Mouse (Mus musculus) gastrocnemius, postnatal 10 days (tissue): ENCODE results near the gene Sh2d1a. TPM values are rescaled to one million over a fixed set of nuclear protein-coding genes. Genes with fewer than 3 reads are reported as not detected.

Source experiments
- DNase-seq: peaks from one replicate; pipeline ENCODE4 v3.0.0; 2021; ENCODE audit warnings: mixed read lengths
- long read RNA-seq, 2 experiments: library from polyadenylated mRNA; stranded (forward); transcript quantifications; one replicate each; pipeline ENCODE4 v2.0.0; 2021
- total RNA-seq, 2 experiments: library from RNA; stranded (reverse); gene quantifications; 2 replicates each; pipeline ENCODE4 v1.2.3; 2021

Gene Sh2d1a
- not detected for total RNA-seq
- long read RNA-seq, experiment 1: 0 reads
- long read RNA-seq, experiment 2: 0 reads

DNA sequence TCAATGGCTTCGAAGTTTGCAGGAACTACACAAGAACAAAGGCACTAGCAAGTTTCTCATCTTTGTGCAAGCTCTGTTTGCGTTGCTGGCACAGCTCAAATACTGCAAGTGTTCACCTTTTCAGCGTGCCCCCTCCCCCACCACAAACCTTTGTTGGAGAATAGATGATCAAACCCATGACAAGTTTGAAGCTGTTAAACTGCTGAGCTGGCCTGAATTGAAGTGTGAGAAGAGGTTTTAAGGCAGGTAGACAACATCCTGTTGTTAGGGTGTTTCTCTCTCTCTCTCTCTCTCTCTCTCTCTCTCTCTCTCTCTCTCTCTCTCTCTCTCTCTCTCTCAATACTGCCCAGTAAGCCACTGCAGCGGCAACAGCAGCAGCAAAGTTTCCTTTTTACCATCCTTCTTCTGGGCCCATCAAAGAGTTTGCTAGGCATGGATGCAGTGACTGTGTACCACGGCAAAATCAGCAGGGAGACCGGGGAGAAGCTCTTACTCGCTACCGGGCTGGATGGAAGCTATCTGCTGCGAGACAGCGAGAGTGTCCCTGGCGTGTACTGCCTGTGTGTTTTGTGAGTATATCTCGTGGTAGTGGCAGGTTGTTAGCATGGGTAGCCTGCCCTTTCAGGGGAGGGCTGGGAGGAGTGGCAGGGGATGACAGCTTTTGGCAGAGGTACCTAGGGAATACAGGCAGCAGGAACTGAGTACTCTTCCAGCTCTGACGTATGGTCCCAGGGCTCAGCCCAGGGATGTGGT, at the start of gene Sh2d1a:
Gene Sh2d1a (plus strand): TSS at position 163 of the 753 bp plus-strand sequence.
- no peak for DNase-seq

DNA sequence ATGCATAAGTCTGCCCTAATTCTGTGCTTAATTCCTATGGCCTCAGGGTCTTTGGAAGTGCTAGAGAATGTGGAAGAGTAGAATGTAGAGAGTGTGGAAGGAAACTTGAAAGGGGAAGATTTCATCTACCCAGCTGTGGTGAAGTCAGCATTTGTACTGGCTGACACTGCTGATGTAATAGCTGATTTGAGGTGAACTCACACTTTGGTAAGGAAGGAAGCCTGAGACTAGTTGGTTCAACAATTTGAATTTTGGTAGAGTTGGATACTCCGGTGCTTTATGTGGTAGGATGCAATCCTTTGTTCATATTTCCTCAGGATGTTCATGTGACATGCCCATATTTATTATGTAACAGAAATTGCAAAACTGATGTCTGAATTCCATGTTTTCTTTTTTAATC, 49.3 kb upstream of the Sh2d1a start:
- no peak for DNase-seq

DNA sequence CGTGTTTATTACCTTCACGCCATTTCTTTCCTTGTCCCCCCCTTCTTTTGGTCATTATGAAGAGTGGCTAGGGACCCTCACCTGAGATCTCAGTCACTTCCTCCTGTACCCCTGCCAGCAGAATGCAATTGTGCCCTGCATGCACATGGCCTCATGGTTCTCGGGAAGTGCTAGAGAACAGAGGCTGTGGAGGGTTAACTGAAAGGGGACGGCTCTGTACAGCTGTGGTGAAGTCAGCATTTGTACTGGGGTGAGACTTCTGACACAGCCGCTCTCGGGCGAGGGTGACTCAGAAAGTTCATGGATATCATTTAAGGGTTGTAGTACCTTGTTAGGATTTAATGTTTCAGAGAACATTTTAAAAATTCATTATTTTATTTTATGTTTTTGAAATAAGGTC, 47.7 kb upstream of the Sh2d1a start:
- DNase-seq: no peak

DNA sequence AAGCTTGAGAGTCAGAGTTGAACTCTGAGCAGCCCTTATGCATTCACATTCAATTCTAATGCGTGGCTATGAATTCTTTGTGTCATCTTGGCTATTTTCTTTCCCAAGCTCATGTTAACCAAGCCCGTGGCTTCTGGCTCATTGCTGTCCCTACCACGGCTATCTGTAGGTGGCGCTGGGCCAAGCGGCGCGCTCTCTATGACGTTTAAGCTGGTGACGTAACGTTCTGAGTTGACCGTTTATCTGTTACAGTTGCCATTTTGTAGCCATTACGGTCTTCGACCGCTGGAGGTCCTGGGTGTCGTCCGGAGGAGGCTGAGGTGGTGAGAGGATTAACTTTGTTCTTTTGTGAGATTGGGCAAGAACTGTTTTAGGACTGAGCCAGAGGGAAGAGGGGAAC, 12.8 kb upstream of the Sh2d1a start, which contains the start of gene Tex13c2:
Gene Tex13c2 (plus strand): TSS at position 246 of the 400 bp plus-strand sequence.
- DNase-seq: no peak

DNA sequence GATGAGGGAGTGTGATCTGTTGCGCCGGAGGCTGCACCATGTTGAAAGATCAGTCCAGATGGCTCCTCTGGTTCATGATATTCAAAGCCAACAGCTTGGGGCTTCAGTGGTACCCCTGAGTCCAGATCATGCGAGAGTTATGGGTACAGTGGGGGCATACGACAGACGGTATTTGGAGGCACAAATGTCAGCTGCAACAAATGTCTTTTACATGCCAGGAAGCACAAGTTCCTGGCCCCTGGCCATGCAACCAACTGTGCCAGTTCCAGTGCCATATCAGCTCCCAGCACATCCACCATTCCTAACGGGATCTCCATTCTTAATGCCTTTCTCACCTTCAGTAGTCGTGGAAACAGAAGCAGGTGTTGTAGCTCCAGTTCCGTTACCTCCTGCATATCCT, 11.9 kb upstream of the Sh2d1a start:
- DNase-seq: no peak

DNA sequence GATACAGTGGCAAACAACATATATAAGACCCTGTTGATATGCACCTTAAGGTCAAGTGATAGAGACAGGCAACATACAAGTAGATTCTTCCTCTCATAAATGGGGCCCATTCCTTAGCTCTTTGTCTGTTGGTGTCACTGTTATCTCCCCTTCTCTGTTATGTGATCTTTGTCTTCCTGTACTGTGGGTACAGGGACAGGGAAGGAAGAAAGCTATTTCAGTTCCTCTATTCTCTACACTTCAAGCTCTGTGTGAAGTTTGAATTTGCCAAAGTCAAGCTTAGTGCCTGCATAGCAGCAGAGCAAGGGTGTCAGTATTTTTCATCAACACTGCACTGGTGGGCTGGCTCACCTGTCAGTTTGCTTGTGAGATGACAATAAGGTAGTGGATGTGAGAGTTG, 1.7 kb upstream of the Sh2d1a start:
- DNase-seq: no peak

DNA sequence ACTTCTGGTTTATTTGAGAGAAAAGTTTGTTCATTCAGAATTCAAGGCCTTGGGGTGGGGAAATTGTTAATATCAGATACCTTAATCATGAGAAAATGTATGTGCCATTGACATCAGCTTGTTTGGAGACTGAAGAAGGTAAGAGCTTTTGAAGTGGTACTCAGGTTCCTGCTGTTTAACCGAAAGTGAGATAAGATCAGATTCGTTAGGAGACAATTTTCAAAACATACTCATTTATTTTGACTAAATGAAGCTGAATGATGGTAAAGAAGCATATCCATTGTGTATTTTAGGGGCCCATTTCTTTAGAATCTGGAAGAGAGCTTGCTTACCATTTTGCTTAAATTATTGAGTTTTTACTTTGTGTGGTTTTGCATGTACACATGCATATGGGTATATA, 8.9 kb downstream of the Sh2d1a start:
- DNase-seq: no peak

DNA sequence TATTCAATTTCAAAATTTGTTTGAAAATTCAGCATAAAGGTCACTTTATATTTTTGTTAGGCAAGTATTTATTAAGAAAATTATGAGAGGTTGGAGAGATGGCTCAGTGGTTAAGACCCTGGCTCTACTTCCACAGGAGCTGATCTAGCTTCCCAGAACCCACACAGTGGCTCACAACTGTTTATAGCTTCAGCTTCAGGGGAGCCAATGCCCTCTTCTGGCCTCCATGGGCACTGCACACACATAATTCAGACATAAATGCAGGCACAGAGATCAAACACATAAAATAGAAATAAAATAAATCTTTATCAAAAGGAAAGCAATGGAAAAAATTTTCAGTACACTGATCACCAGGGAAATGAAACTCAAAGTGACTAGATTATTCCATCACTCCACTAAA, 10.3 kb downstream of the Sh2d1a start:
- no peak for DNase-seq

DNA sequence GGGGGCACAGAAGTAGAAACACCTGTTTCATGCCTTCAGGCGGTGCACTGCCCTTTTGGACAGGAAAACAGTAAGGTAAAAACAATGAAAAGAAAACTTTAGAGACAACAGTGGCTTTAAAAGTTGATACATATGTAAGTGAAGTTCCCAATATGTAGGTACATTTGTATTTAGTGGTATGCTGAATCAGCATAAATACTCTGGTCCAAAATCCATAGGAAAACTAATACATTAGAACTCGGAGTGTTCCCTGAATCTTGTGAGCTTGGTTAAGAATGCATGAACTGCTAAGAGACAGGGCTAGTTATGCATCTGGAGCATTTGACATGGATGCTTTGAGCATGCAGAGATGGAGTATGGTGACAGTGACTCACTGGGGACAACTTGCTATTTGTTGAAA, 20.6 kb downstream of the Sh2d1a start:
- DNase-seq: no peak

DNA sequence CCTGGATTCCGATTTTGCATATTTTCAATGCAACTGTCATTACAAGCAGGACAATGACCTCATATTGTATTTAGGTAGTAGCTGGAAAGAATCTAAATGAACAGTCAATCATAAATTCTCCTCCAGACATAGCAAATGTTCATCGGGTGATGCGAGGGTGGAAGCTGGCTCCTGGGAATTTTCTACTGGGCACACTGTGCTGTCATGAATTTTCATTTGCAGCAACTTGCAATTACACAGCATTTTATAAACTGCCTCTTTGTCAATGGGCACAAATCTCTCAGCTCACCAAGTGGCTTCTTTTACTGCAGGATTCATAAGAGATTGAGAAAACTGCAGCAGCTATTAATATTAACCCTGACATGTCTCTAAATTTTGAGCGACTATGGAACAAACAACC, 28.4 kb downstream of the Sh2d1a start:
- no peak for DNase-seq

DNA sequence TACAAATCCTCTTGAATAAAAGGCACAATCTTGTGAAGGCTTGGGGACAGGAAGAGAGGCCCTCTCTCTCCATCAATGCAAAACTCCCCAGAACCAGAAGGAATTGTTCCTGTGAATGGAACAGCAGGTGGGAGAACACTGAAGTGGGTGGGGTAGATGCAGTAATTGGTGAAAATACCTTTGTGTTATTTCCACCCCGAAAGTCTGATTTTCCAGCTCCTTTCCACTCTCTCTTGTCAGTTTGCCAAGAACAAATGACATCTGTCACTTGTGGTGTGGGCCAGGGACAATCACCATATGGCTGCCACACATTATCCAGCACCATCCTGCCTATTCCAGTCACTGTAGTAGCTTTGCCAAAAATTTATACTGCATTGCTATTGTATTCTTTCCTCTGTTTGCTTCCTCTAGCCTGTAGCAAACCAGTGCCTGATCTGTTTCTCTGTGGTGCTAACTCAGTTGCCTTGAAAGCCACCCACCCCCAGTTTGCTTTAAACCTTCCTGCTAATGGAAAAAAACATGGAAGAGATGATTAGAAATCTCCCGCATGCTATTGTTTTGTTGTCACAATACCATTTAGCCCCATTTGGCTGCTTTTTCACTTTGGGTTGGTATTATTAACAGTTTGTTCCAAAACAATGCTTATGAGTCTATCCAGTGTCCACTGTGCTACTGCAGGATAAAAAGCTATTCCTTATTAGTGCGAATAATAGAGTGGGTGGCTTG, 37.9 kb downstream of the Sh2d1a start:
- DNase-seq: no peak

DNA sequence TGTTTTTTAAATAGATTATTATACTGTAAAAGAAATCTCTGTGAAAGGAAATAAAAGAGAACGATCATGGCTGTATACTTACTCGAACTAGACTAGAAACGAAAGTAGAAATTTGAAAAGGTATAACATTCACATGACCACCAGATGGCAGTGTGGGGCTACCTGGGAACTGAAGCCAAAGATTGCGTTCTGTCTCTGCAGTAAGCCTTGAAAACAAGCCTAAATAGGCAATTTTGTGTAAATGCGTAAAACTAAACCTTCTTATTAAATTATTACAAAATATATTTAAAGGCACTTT, 38.5 kb downstream of the Sh2d1a start:
- DNase-seq: peak; percentile 58

DNA sequence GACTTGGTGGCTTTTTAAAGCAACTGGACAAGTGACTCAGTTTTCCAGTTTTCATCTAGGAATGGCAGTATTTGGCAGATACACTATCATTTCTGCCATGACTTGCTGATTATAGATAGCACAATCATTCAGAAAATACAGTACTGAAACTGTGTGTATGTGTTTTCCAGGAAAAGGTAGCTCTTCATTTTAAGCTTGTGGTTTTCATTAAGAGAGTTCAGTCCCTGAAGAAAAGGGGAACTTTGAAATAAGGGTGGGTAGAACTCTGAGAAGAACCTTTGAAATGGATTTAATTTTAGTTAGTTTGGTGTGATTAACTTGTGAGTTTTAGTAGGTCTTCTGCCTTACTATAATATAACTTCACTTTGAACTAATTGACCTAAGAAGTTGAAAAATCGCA, 42.8 kb downstream of the Sh2d1a start:
- DNase-seq: no peak

DNA sequence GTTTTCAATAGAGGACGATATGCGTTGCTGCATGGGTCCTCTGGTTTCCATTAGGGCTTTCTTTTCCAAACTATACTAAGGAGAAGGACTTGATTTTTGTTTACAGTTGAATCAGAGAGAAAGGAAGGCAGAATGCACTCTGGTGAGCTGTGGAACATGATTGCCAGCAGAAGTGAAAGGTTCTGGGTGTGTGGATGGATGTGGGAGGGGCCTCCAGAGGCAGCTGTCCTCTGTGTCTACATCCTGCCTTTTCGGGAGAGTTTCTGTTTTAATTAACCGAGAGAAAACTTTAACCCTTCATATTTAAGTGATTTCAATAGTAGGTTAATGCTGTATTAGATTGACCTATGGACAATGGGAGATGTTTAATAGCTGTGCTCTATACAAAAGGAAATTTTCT, 46.3 kb downstream of the Sh2d1a start:
- DNase-seq: no peak

DNA sequence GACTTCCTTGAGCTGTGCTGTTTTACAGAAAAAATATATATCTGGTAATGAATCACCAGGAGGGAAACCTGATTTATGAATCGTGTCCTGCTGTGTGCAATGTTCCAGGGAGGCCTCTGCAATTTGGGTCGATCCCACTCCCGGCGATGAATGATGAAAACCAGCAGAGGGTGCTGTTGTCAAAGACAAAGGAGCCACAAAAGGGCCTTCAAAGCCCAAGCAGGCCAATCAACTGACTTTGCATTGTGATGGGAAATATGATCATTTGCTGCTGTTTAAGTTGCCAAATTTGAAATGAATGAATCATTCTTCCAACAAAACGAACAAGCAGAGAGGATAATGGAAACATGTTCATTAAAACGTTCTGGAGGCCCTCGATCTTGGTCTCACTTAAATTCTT, 55.0 kb downstream of the Sh2d1a start:
- peak; percentile 24 for DNase-seq

DNA sequence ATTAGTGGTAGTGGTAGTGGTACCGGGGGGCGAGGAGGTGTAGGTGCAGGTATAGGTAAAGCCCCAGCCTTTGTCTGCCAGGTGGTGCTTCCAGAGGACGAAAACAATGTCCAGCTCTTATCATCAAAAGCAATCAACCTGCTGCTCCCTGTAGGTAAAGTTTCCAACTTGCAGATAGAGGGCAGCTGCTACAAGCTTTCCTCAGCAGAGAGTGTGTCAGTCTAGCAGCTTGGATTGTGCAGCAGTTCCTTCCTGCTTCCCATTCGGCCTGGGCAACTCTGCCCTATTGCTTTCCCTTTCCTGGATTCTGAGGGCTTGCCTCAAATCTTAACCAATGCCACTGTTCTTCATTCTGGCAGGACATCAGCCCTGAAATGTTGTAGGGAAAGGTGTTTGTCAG, 56.4 kb downstream of the Sh2d1a start:
- DNase-seq: no peak

Other genes starting within 250 kb of the Sh2d1a start
- not detected for gene Tex13c2, start 12.8 kb upstream of the Sh2d1a start, total RNA-seq